Mouse (Mus musculus): ENCODE results near the gene Fyttd1. TPM values are rescaled to one million over a fixed set of nuclear protein-coding genes. Genes with fewer than 3 reads are reported as not detected.

The Fyttd1 gene
- polyA plus RNA-seq, 1 experiment from 2014 or later = 102 TPM

- H3K9me3 ChIP-seq (ENCODE audit: low read length) = no peaks in the 10 kb centered on the region
- no peak overlapping the region for H3K4me3 ChIP-seq (ENCODE audit: low read length)
- peaks cover 10% of the 10 kb centered on the region; the same call in 1 of the 2 replicates for H3K36me3 ChIP-seq (ENCODE audit: insufficient read depth, low read length)
- H3K27ac ChIP-seq (ENCODE audit: low read length) = no peak overlapping the region
- WGBS = 94% methylated on average over 2 of the region's 2 CpGs
- no peak overlapping the region for H3K4me2 ChIP-seq (replicated peaks; ENCODE audit: low read depth, low read length)
- no peak overlapping the region for H3K9ac ChIP-seq (replicated peaks; ENCODE audit: low read length)
- no peaks in the 10 kb centered on the region for H3K27me3 ChIP-seq (ENCODE audit: insufficient read depth, low read length)
- ATAC-seq (ENCODE audit: low FRiP score, low TSS enrichment) = no peak
- H3K4me1 ChIP-seq (ENCODE audit: insufficient read depth, low read length) = peaks cover 7% of the 10 kb centered on the region
Observed at GRCm38 (mm10) chr16:32951074-32951473, 73.8 kb downstream of the Fyttd1 start.

- Histone ChIP-seq H3K4me3 (ENCODE audit: low read length) (no peak overlapping the region), H3K9ac (replicated peaks; ENCODE audit: low read length) (no peak overlapping the region)
Observed at GRCm38 (mm10) chr16:32953806-32954205, 76.5 kb downstream of the Fyttd1 start.

GRCm38 (mm10) chr16:32954304-32954703 is 77.0 kb downstream of the Fyttd1 start:
- H3K9me3 ChIP-seq (ENCODE audit: low read length) = no peaks in the 10 kb centered on the region
- H3K9ac ChIP-seq (replicated peaks; ENCODE audit: low read length) = no peak overlapping the region
- peaks cover 22% of the 10 kb centered on the region for H3K36me3 ChIP-seq (ENCODE audit: insufficient read depth, low read length)
- no peaks in the 10 kb centered on the region for H3K27me3 ChIP-seq (ENCODE audit: insufficient read depth, low read length)
- H3K27ac ChIP-seq (ENCODE audit: low read length) = no peak overlapping the region
- H3K4me3 ChIP-seq (ENCODE audit: low read length) = no peak overlapping the region
- H3K4me1 ChIP-seq (ENCODE audit: insufficient read depth, low read length) = no peaks in the 10 kb centered on the region
- no peak overlapping the region for H3K4me2 ChIP-seq (replicated peaks; ENCODE audit: low read depth, low read length)
- ATAC-seq (ENCODE audit: low FRiP score, low TSS enrichment) = no peak
- WGBS = 48% methylated on average over 5 of the region's 6 CpGs

More at GRCm38 (mm10) chr16:32953806-32954205, 76.5 kb downstream of the Fyttd1 start:
- 77% methylated on average over 5 of the region's 5 CpGs for WGBS
- Histone ChIP-seq H3K9me3 (ENCODE audit: low read length) (no peaks in the 10 kb centered on the region), H3K27ac (ENCODE audit: low read length) (no peak overlapping the region), H3K4me1 (ENCODE audit: insufficient read depth, low read length) (no peaks in the 10 kb centered on the region), H3K36me3 (ENCODE audit: insufficient read depth, low read length) (peaks cover 20% of the 10 kb centered on the region), H3K4me2 (replicated peaks; ENCODE audit: low read depth, low read length) (no peak overlapping the region), H3K27me3 (ENCODE audit: insufficient read depth, low read length) (no peaks in the 10 kb centered on the region)
- no peak for ATAC-seq (ENCODE audit: low FRiP score, low TSS enrichment)

GRCm38 (mm10) chr16:32956889-32957288 is 79.6 kb downstream of the Fyttd1 start:
- Histone ChIP-seq H3K4me3 (ENCODE audit: low read length) (no peak overlapping the region), H3K27me3 (ENCODE audit: insufficient read depth, low read length) (no peaks in the 10 kb centered on the region), H3K4me1 (ENCODE audit: insufficient read depth, low read length) (no peaks in the 10 kb centered on the region), H3K4me2 (replicated peaks; ENCODE audit: low read depth, low read length) (no peak overlapping the region), H3K9me3 (ENCODE audit: low read length) (no peaks in the 10 kb centered on the region), H3K27ac (ENCODE audit: low read length) (no peak overlapping the region), H3K36me3 (ENCODE audit: insufficient read depth, low read length) (peaks cover 35% of the 10 kb centered on the region), H3K9ac (replicated peaks; ENCODE audit: low read length) (no peak overlapping the region)
- no peak for ATAC-seq (ENCODE audit: low FRiP score, low TSS enrichment)
- WGBS = 75% methylated on average over 5 of the region's 5 CpGs

Other genes starting within 250 kb of the Fyttd1 start
- 10.9 and 11.3 TPM in 2 replicates for gene Tnk2, start 233.6 kb upstream of the Fyttd1 start, polyA plus RNA-seq (2015; fragmentation: Nextera tagmentation; extraction: Ambion mirVana)
- 0.27 and 0.44 TPM in 2 replicates for gene Muc4, start 141.6 kb upstream of the Fyttd1 start, polyA plus RNA-seq (2015; fragmentation: Nextera tagmentation; extraction: Ambion mirVana)
- 6.2 and 8.0 TPM in 2 replicates for gene Muc20, start 80.1 kb upstream of the Fyttd1 start, polyA plus RNA-seq (2015; fragmentation: Nextera tagmentation; extraction: Ambion mirVana)
- not detected in 2 replicates for gene Smbd1, start 67.0 kb upstream of the Fyttd1 start, polyA plus RNA-seq (2015; fragmentation: Nextera tagmentation; extraction: Ambion mirVana)
- 23.7 and 24.2 TPM in 2 replicates for gene Rubcn, start 266 bp downstream of the Fyttd1 start, polyA plus RNA-seq (2015; fragmentation: Nextera tagmentation; extraction: Ambion mirVana)
- 22.7 and 23.7 TPM in 2 replicates for gene Lrch3, start 36.6 kb downstream of the Fyttd1 start, polyA plus RNA-seq (2015; fragmentation: Nextera tagmentation; extraction: Ambion mirVana)
- 4.9 and 5.2 TPM in 2 replicates for gene Iqcg, start 178.7 kb downstream of the Fyttd1 start, polyA plus RNA-seq (2015; fragmentation: Nextera tagmentation; extraction: Ambion mirVana)
- 795 and 849 TPM in 2 replicates for gene Rpl35a, start 179.0 kb downstream of the Fyttd1 start, polyA plus RNA-seq (2015; fragmentation: Nextera tagmentation; extraction: Ambion mirVana)
- gene Lmln, start 185.0 kb downstream of the Fyttd1 start, polyA plus RNA-seq (2015; fragmentation: Nextera tagmentation; extraction: Ambion mirVana) = 3.1 and 4.0 TPM in 2 replicates

All from kidney, embryonic 16.5 days (tissue).